Mouse (Mus musculus): ENCODE measurements around the gene Ano8. TPM values are rescaled to one million over a fixed set of nuclear protein-coding genes. Genes with fewer than 3 reads are reported as not detected.
"Not testable (repeated sequence)": the region's sequence is repeated elsewhere in the genome, so short reads cannot be mapped to it uniquely, and the experiment has no call there.

The Ano8 gene
- polyA plus RNA-seq, 1 experiment from 2014 or later = 6.3 TPM

DNA sequence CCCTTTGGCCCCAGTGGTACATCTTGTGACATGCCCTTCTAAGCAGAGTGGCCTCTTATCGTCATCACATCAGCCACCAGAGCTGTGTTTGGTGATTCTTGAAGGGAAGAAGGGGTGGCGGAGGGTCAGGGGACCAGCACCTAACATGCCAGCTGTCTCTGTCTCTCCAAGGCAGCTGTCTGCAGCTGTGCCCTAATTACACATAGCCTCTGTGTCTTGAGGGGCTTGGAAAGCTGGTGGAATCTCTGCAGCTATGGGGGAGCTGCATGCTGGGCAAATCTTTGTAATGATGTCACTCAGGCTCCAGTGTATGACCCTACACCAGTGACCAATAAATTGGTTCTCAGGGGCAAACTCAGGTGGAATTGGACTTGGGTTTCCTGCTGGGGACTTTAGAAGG, 33.1 kb downstream of the Ano8 start:
- no peak overlapping the region for H3K4me3 ChIP-seq (ENCODE audit: low read depth, low read length)
- peaks cover 10% of the 10 kb centered on the region for H3K36me3 ChIP-seq (ENCODE audit: control insufficient read depth, insufficient read depth, low read length)
- no peaks in the 10 kb centered on the region for H3K9me3 ChIP-seq (ENCODE audit: control insufficient read depth, low read length)
- no peak overlapping the region for H3K9ac ChIP-seq (ENCODE audit: low read length)
- no peaks in the 10 kb centered on the region for H3K4me1 ChIP-seq (ENCODE audit: control insufficient read depth, insufficient read depth, low read length)
- no peaks in the 10 kb centered on the region for H3K27me3 ChIP-seq (ENCODE audit: control insufficient read depth, insufficient read depth, low read length)
- ATAC-seq (ENCODE audit: insufficient read depth, low FRiP score, low TSS enrichment) = no peak
- DNase-seq (ENCODE audit: low spot score) = no peak
- no peak overlapping the region for H3K27ac ChIP-seq (ENCODE audit: low read depth, low read length)
- WGBS = 86% methylated on average over 2 of the region's 2 CpGs
- no peak overlapping the region for H3K4me2 ChIP-seq (ENCODE audit: low read depth)

DNA sequence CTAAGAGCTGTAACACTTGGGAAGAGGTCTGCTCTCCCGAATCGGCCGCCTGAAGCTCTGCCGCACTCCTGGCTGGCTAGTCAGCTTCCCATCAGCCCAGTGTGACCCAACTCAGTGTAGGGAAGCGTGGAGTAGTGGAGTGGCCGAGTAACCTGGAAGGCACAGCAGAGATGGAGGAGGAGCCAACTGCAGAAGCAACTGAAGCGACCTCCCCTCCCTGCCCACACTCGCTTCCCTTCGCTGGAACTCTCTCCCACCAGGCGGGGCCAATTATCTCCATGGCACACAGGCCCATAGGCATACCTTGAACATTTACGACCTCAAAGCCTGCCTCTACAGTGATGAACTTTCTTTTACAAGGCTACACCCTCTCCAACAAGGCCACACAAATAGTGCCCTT, 34.0 kb downstream of the Ano8 start:
- no peak overlapping the region for H3K4me2 ChIP-seq (ENCODE audit: low read depth)
- H3K27ac ChIP-seq (ENCODE audit: low read depth, low read length) = no peak overlapping the region
- no peak for ATAC-seq (ENCODE audit: insufficient read depth, low FRiP score, low TSS enrichment)
- H3K4me3 ChIP-seq (ENCODE audit: low read depth, low read length) = no peak overlapping the region
- H3K27me3 ChIP-seq (ENCODE audit: control insufficient read depth, insufficient read depth, low read length) = no peaks in the 10 kb centered on the region
- H3K9me3 ChIP-seq (ENCODE audit: control insufficient read depth, low read length) = no peaks in the 10 kb centered on the region
- H3K36me3 ChIP-seq (ENCODE audit: control insufficient read depth, insufficient read depth, low read length) = peaks cover 1% of the 10 kb centered on the region
- 43% methylated on average over 11 of the region's 11 CpGs for WGBS
- DNase-seq (ENCODE audit: low spot score) = no peak
- no peak overlapping the region for H3K9ac ChIP-seq (ENCODE audit: low read length)
- no peaks in the 10 kb centered on the region for H3K4me1 ChIP-seq (ENCODE audit: control insufficient read depth, insufficient read depth, low read length)

DNA sequence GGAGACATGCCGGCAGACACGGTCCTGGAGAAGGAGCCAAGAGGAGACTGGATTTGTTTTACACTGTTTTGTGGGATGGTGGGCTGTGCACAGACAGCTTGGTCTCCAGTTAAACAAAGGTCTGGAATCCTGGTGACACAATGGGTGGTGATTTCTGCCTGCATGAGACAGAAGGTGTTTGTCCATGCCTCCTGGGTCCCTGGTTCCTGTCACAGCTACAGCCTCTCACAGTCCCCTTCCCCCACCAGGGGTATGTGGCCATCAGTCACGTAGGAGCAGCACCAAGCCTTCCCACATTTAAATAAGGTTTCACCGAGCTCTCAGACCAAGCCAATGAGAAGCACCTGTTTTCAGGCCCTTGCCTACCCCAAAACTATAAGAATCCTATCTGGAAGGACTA, 34.4 kb downstream of the Ano8 start:
- H3K27ac ChIP-seq (ENCODE audit: low read depth, low read length) = no peak overlapping the region
- DNase-seq (ENCODE audit: low spot score) (no peak), ATAC-seq (ENCODE audit: insufficient read depth, low FRiP score, low TSS enrichment) (no peak)
- H3K4me3 ChIP-seq (ENCODE audit: low read depth, low read length) = no peak overlapping the region
- H3K27me3 ChIP-seq (ENCODE audit: control insufficient read depth, insufficient read depth, low read length) = no peaks in the 10 kb centered on the region
- H3K4me2 ChIP-seq (ENCODE audit: low read depth) = no peak overlapping the region
- H3K9me3 ChIP-seq (ENCODE audit: control insufficient read depth, low read length) = no peaks in the 10 kb centered on the region
- no peak overlapping the region for H3K9ac ChIP-seq (ENCODE audit: low read length)
- no peaks in the 10 kb centered on the region for H3K36me3 ChIP-seq (ENCODE audit: control insufficient read depth, insufficient read depth, low read length)
- 60% methylated on average over 4 of the region's 4 CpGs for WGBS
- no peaks in the 10 kb centered on the region for H3K4me1 ChIP-seq (ENCODE audit: control insufficient read depth, insufficient read depth, low read length)

DNA sequence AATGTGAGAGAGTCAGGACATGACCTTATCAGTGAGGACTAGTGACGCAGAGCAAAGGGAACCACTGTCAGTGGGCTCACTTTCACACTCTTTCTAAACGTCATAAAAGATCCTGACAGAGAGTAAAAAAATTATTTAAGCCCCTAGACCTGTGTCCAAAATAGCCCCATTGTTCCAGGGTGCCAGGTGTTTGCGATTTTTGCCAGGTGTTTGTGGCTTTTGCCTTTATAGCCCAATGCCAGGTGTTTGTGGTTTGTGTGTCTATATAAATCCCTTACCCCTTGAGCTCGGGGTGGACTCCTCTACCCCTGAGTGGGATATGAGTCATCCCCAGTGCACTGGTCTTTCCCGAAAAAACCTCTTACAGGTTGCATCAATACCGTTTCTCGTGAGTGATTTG, 40.7 kb downstream of the Ano8 start:
- H3K4me1 ChIP-seq (ENCODE audit: control insufficient read depth, insufficient read depth, low read length) = no peaks in the 10 kb centered on the region
- no peak overlapping the region for H3K9ac ChIP-seq (ENCODE audit: low read length)
- no peaks in the 10 kb centered on the region for H3K9me3 ChIP-seq (ENCODE audit: control insufficient read depth, low read length)
- H3K4me3 ChIP-seq (ENCODE audit: low read depth, low read length) = no peak overlapping the region
- H3K36me3 ChIP-seq (ENCODE audit: control insufficient read depth, insufficient read depth, low read length) = no peaks in the 10 kb centered on the region
- ATAC-seq (ENCODE audit: insufficient read depth, low FRiP score, low TSS enrichment) (no peak), DNase-seq (ENCODE audit: low spot score) (no peak)
- WGBS = 86% methylated on average over 7 of the region's 7 CpGs
- H3K4me2 ChIP-seq (ENCODE audit: low read depth) = no peak overlapping the region
- H3K27me3 ChIP-seq (ENCODE audit: control insufficient read depth, insufficient read depth, low read length) = no peaks in the 10 kb centered on the region
- H3K27ac ChIP-seq (ENCODE audit: low read depth, low read length) = no peak overlapping the region

DNA sequence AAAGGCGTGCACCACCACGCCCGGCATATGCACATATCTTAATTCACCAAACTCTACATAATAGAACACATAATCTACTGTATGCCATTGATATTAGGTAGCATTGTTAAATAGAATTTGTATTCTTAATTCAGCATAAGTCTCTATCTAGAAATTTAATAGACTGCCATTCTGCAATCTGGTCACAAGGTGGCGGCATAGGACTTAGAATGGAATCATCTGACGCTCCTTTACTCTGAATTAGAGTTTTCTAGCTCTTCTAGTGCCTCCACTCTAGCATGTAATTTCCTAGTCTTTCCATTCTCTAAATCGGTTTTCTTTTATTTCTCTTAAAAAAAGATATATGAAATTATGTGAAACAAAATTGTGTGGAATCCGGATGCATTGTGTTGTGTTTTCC, 44.4 kb downstream of the Ano8 start:
- Histone ChIP-seq H3K27ac (ENCODE audit: low read depth, low read length) (no peak overlapping the region), H3K27me3 (ENCODE audit: control insufficient read depth, insufficient read depth, low read length) (no peaks in the 10 kb centered on the region), H3K4me1 (ENCODE audit: control insufficient read depth, insufficient read depth, low read length) (no peaks in the 10 kb centered on the region), H3K4me2 (ENCODE audit: low read depth) (no peak overlapping the region), H3K36me3 (ENCODE audit: control insufficient read depth, insufficient read depth, low read length) (no peaks in the 10 kb centered on the region), H3K9ac (ENCODE audit: low read length) (no peak overlapping the region), H3K9me3 (ENCODE audit: control insufficient read depth, low read length) (no peaks in the 10 kb centered on the region), H3K4me3 (ENCODE audit: low read depth, low read length) (no peak overlapping the region)
- 1% methylated on average over 7 of the region's 7 CpGs for WGBS
- ATAC-seq (ENCODE audit: insufficient read depth, low FRiP score, low TSS enrichment) = no peak
- peak; percentile 64 for DNase-seq (ENCODE audit: low spot score)

DNA sequence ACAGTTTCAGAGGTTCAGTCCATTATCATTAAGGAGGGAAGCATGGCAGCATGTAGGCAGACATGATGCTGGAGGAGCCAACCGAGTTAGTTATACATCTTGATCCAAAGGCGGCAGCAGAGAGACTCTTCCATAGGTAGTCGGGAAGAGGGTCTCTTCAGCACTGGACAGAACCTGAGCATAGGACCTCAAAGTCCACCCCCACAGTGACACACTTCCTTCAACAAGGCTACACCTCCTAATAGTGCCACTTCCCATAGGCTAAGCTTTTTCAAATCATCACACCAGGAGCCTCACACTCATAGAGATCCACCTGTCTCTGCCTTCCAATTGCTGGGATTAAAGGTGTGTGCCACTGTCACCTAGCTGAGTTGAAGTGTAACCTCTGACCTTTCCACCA, 48.7 kb downstream of the Ano8 start:
- no peak overlapping the region for H3K9ac ChIP-seq (ENCODE audit: low read length)
- no peaks in the 10 kb centered on the region for H3K4me1 ChIP-seq (ENCODE audit: control insufficient read depth, insufficient read depth, low read length)
- H3K9me3 ChIP-seq (ENCODE audit: control insufficient read depth, low read length) = no peaks in the 10 kb centered on the region
- DNase-seq (ENCODE audit: low spot score) (no peak), ATAC-seq (ENCODE audit: insufficient read depth, low FRiP score, low TSS enrichment) (no peak)
- no peak overlapping the region for H3K4me3 ChIP-seq (ENCODE audit: low read depth, low read length)
- no peaks in the 10 kb centered on the region for H3K36me3 ChIP-seq (ENCODE audit: control insufficient read depth, insufficient read depth, low read length)
- H3K4me2 ChIP-seq (ENCODE audit: low read depth) = no peak overlapping the region
- 54% methylated on average over 3 of the region's 3 CpGs for WGBS
- no peaks in the 10 kb centered on the region for H3K27me3 ChIP-seq (ENCODE audit: control insufficient read depth, insufficient read depth, low read length)
- H3K27ac ChIP-seq (ENCODE audit: low read depth, low read length) = no peak overlapping the region

DNA sequence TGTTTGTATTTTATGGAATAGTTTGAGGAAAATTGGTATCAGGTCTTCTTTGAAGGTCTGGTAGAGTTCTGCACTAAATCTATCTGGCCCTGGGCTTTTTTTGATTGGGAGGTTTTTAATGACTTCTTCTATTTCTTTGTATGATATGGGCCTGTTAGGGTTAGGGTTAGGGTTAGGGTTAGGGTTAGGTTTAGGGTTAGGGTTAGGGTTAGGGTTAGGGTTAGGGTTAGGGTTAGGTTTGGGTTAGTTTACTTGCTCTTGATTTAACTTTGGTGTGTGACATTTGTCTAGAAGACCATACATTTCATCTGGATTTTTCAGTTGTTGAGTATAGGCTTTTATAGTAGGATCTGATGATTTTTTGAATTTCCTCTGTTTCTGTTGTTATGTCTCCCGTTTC, 52.8 kb downstream of the Ano8 start:
- WGBS = 88% methylated on average over 1 of the region's 1 CpGs

More for the DNA sequence above, 52.8 kb downstream of the Ano8 start:
- H3K27ac ChIP-seq (ENCODE audit: low read depth, low read length); H3K4me3 ChIP-seq (ENCODE audit: low read depth, low read length); H3K9me3 ChIP-seq (ENCODE audit: control insufficient read depth, low read length); H3K27me3 ChIP-seq (ENCODE audit: control insufficient read depth, insufficient read depth, low read length); ATAC-seq (ENCODE audit: insufficient read depth, low FRiP score, low TSS enrichment); DNase-seq (ENCODE audit: low spot score); H3K4me1 ChIP-seq (ENCODE audit: control insufficient read depth, insufficient read depth, low read length); H3K36me3 ChIP-seq (ENCODE audit: control insufficient read depth, insufficient read depth, low read length); H3K4me2 ChIP-seq (ENCODE audit: low read depth); H3K9ac ChIP-seq (ENCODE audit: low read length): not testable (repeated sequence)

Other genes with a start within 250 kb of the Ano8 start
- 21.4 and 21.9 TPM in 2 replicates for gene Myo9b, start 213.2 kb downstream of the Ano8 start, polyA plus RNA-seq (2014; fragmentation: Nextera tagmentation; extraction: Ambion mirVana)
- 63.6 and 67.6 TPM in 2 replicates for gene Haus8, start 213.0 kb downstream of the Ano8 start, polyA plus RNA-seq (2014; fragmentation: Nextera tagmentation; extraction: Ambion mirVana)
- gene Use1, start 119.1 kb downstream of the Ano8 start, polyA plus RNA-seq (2014; fragmentation: Nextera tagmentation; extraction: Ambion mirVana) = 78.9 and 81.5 TPM in 2 replicates
- 3.4 and 3.8 TPM in 2 replicates for gene Ocel1, start 114.7 kb downstream of the Ano8 start, polyA plus RNA-seq (2014; fragmentation: Nextera tagmentation; extraction: Ambion mirVana)
- 83.4 and 84.0 TPM in 2 replicates for gene Nr2f6, start 104.0 kb downstream of the Ano8 start, polyA plus RNA-seq (2014; fragmentation: Nextera tagmentation; extraction: Ambion mirVana)
- gene Ushbp1, start 90.2 kb downstream of the Ano8 start, polyA plus RNA-seq (2014; fragmentation: Nextera tagmentation; extraction: Ambion mirVana) = 3.9 and 4.5 TPM in 2 replicates
- 106 and 109 TPM in 2 replicates for gene Babam1, start 89.1 kb downstream of the Ano8 start, polyA plus RNA-seq (2014; fragmentation: Nextera tagmentation; extraction: Ambion mirVana)
- gene Ankle1, start 80.0 kb downstream of the Ano8 start, polyA plus RNA-seq (2014; fragmentation: Nextera tagmentation; extraction: Ambion mirVana) = 18.1 and 18.4 TPM in 2 replicates
- 60.7 and 63.4 TPM in 2 replicates for gene Abhd8, start 22.3 kb downstream of the Ano8 start, polyA plus RNA-seq (2014; fragmentation: Nextera tagmentation; extraction: Ambion mirVana)
- 196 and 205 TPM in 2 replicates for gene Mrpl34, start 21.0 kb downstream of the Ano8 start, polyA plus RNA-seq (2014; fragmentation: Nextera tagmentation; extraction: Ambion mirVana)
- gene Dda1, start 16.8 kb downstream of the Ano8 start, polyA plus RNA-seq (2014; fragmentation: Nextera tagmentation; extraction: Ambion mirVana) = 162 and 170 TPM in 2 replicates
- gene Gtpbp3, start 2.1 kb upstream of the Ano8 start, polyA plus RNA-seq (2014; fragmentation: Nextera tagmentation; extraction: Ambion mirVana) = 6.0 and 8.4 TPM in 2 replicates
- 49.5 and 53.0 TPM in 2 replicates for gene Plvap, start 25.8 kb upstream of the Ano8 start, polyA plus RNA-seq (2014; fragmentation: Nextera tagmentation; extraction: Ambion mirVana)
- gene Ccdc194, start 39.7 kb upstream of the Ano8 start, polyA plus RNA-seq (2014; fragmentation: Nextera tagmentation; extraction: Ambion mirVana) = 0.16 TPM in 1 of 2 replicates, not detected in the other
- gene Bst2, start 51.5 kb upstream of the Ano8 start, polyA plus RNA-seq (2014; fragmentation: Nextera tagmentation; extraction: Ambion mirVana) = 3.7 and 4.9 TPM in 2 replicates
- 64.7 and 69.8 TPM in 2 replicates for gene Mvb12a, start 57.0 kb upstream of the Ano8 start, polyA plus RNA-seq (2014; fragmentation: Nextera tagmentation; extraction: Ambion mirVana)
- 0.24 TPM in 1 of 2 replicates, not detected in the other for gene Tmem221, start 72.9 kb upstream of the Ano8 start, polyA plus RNA-seq (2014; fragmentation: Nextera tagmentation; extraction: Ambion mirVana)
- gene Nxnl1, start 80.6 kb upstream of the Ano8 start, polyA plus RNA-seq (2014; fragmentation: Nextera tagmentation; extraction: Ambion mirVana) = not detected in 2 replicates
- gene Slc27a1, start 82.9 kb upstream of the Ano8 start, polyA plus RNA-seq (2014; fragmentation: Nextera tagmentation; extraction: Ambion mirVana) = 10.5 and 12.7 TPM in 2 replicates
- gene Pgls, start 106.2 kb upstream of the Ano8 start, polyA plus RNA-seq (2014; fragmentation: Nextera tagmentation; extraction: Ambion mirVana) = 212 and 216 TPM in 2 replicates
- 3.6 and 4.2 TPM in 2 replicates for gene Fam129c, start 111.7 kb upstream of the Ano8 start, polyA plus RNA-seq (2014; fragmentation: Nextera tagmentation; extraction: Ambion mirVana)
- 54.5 and 57.4 TPM in 2 replicates for gene Colgalt1, start 125.0 kb upstream of the Ano8 start, polyA plus RNA-seq (2014; fragmentation: Nextera tagmentation; extraction: Ambion mirVana)
- 6.5 and 7.7 TPM in 2 replicates for gene Unc13a, start 185.8 kb upstream of the Ano8 start, polyA plus RNA-seq (2014; fragmentation: Nextera tagmentation; extraction: Ambion mirVana)
- gene Jak3, start 190.3 kb upstream of the Ano8 start, polyA plus RNA-seq (2014; fragmentation: Nextera tagmentation; extraction: Ambion mirVana) = 1.6 and 2.0 TPM in 2 replicates
- gene Insl3, start 203.3 kb upstream of the Ano8 start, polyA plus RNA-seq (2014; fragmentation: Nextera tagmentation; extraction: Ambion mirVana) = not detected in 2 replicates
- gene B3gnt3, start 215.8 kb upstream of the Ano8 start, polyA plus RNA-seq (2014; fragmentation: Nextera tagmentation; extraction: Ambion mirVana) = 0.33 and 0.59 TPM in 2 replicates
- gene Fcho1, start 239.8 kb upstream of the Ano8 start, polyA plus RNA-seq (2014; fragmentation: Nextera tagmentation; extraction: Ambion mirVana) = 12.3 and 12.4 TPM in 2 replicates